Mouse (Mus musculus) gastrocnemius, postnatal 36 days (tissue): ENCODE results near the gene Plcz1. TPM values are rescaled to one million over a fixed set of nuclear protein-coding genes. Genes with fewer than 3 reads are reported as not detected.
A peak's percentile ranks its signal among the peaks of the same experiment; 100 is the strongest.

Experiments used
- DNase-seq, 2 experiments: peaks; one replicate each; pipeline ENCODE4 v3.0.0; 2022
- intact Hi-C: fragments of 180-260 bp; cut with DNase I; formaldehyde crosslinking; loops from one replicate; pipeline ENCODE4 v1.15.1; 2025
- long read RNA-seq, 2 experiments: library from polyadenylated mRNA; stranded (forward); transcript quantifications; one replicate each; pipeline ENCODE4 v2.0.0; 2021
- total RNA-seq, 2 experiments: library from RNA; stranded (reverse); gene quantifications; 2 replicates each; pipeline ENCODE4 v1.2.3; 2021

The Plcz1 gene
- total RNA-seq = not detected
- long read RNA-seq, experiment 1 = 0 reads
- long read RNA-seq, experiment 2 = 0 reads

GRCm38 (mm10) chr6:140041357-140041756 is at the start of gene Plcz1:
Gene Plcz1 (minus strand): TSS chr6:140041457.
- intact Hi-C loops = no loop called here
- DNase-seq = no peak

- no peak for DNase-seq
- intact Hi-C loops = no loop called here
These were observed 48.6 kb upstream of the Plcz1 start for GRCm38 (mm10) chr6:140089855-140090254.

- DNase-seq = no peak
- intact Hi-C loops = no loop called here
These were observed 40.5 kb upstream of the Plcz1 start for GRCm38 (mm10) chr6:140081739-140082138.

GRCm38 (mm10) chr6:140080933-140081332 is 39.7 kb upstream of the Plcz1 start:
- DNase-seq = no peak
- intact Hi-C loops = no loop called here

GRCm38 (mm10) chr6:140069177-140069576 is 27.9 kb upstream of the Plcz1 start:
- no peak for DNase-seq
- intact Hi-C loops = no loop called here

GRCm38 (mm10) chr6:140054271-140054928 is 13.1 kb upstream of the Plcz1 start:
- intact Hi-C loops = no loop called here
- DNase-seq = no peak

GRCm38 (mm10) chr6:140051476-140051875 is 10.2 kb upstream of the Plcz1 start:
- peak in 1 of 2 experiments; percentile 56 for DNase-seq
- intact Hi-C loops = no loop called here

GRCm38 (mm10) chr6:140040952-140041351 is 305 bp downstream of the Plcz1 start, which contains the start of gene Capza3:
Gene Capza3 (plus strand): TSS chr6:140041252.
- no peak for DNase-seq
- intact Hi-C loops = no loop called here

GRCm38 (mm10) chr6:140024404-140024803 is 16.9 kb downstream of the Plcz1 start:
- intact Hi-C loops = no loop called here
- DNase-seq = no peak

GRCm38 (mm10) chr6:140005181-140005580 is 36.1 kb downstream of the Plcz1 start:
- DNase-seq = no peak
- intact Hi-C loops = no loop called here

- intact Hi-C loops = no loop called here
- DNase-seq = no peak
These were observed 51.7 kb downstream of the Plcz1 start for GRCm38 (mm10) chr6:139989597-139989996.

GRCm38 (mm10) chr6:139989075-139989474 is 52.2 kb downstream of the Plcz1 start:
- no peak for DNase-seq
- intact Hi-C loops = no loop called here

GRCm38 (mm10) chr6:139986564-139986963 is 54.7 kb downstream of the Plcz1 start:
- intact Hi-C loops = no loop called here
- DNase-seq = no peak

- no peak for DNase-seq
- intact Hi-C loops = no loop called here
These were observed 57.2 kb downstream of the Plcz1 start for GRCm38 (mm10) chr6:139984069-139984468.

GRCm38 (mm10) chr6:139981061-139981460 is 60.2 kb downstream of the Plcz1 start:
- intact Hi-C loops = no loop called here
- DNase-seq = no peak

GRCm38 (mm10) chr6:139978114-139978513 is 63.1 kb downstream of the Plcz1 start:
- no peak for DNase-seq
- intact Hi-C loops = no loop called here

- no peak for DNase-seq
- intact Hi-C loops = no loop called here
These were observed 66.6 kb downstream of the Plcz1 start for GRCm38 (mm10) chr6:139974668-139975067.

- intact Hi-C loops = no loop called here
- DNase-seq = no peak
These were observed 69.5 kb downstream of the Plcz1 start for GRCm38 (mm10) chr6:139971608-139972298.

GRCm38 (mm10) chr6:139966684-139967083 is 74.6 kb downstream of the Plcz1 start:
- intact Hi-C loops = no loop called here
- no peak for DNase-seq

- DNase-seq = no peak
- intact Hi-C loops = no loop called here
These were observed 76.4 kb downstream of the Plcz1 start for GRCm38 (mm10) chr6:139964895-139965294.

GRCm38 (mm10) chr6:139963775-139964174 is 77.5 kb downstream of the Plcz1 start:
- DNase-seq = peak; percentile 16 to 58
- intact Hi-C loops = no loop called here
